Mouse (Mus musculus) neural tube, embryonic 11.5 days (tissue): ENCODE data around the gene Gm5148. TPM values are rescaled to one million over a fixed set of nuclear protein-coding genes. Genes with fewer than 3 reads are reported as not detected.

Source experiments
- ATAC-seq: fragments of 200-750 bp; cut with Nextera tagmentation; 2 replicates; pipeline ENCODE4 v1.8.0; 2017; ENCODE audit warnings: moderate number of reproducible peaks, mild to moderate bottlenecking, moderate TSS enrichment, moderate library complexity; ENCODE audit not compliant: insufficient read depth, low FRiP score, low TSS enrichment
- DNase-seq: peaks from one replicate; pipeline ENCODE4 v3.0.0-alpha.2; 2015; ENCODE audit warnings: low spot score
- H3K27ac ChIP-seq: fragments of 300-500 bp; sonication (generic); 2 replicates; pipeline ENCODE4 v1.5.1; 2014; ENCODE audit warnings: low read depth, mild to moderate bottlenecking, low read length
- H3K27me3 ChIP-seq: fragments of 300-500 bp; sonication (generic); 2 replicates; pipeline ENCODE4 v1.6.1; 2014; ENCODE audit warnings: mild to moderate bottlenecking, low read length, mixed read lengths; ENCODE audit not compliant: control insufficient read depth, insufficient read depth
- H3K36me3 ChIP-seq: fragments of 300-500 bp; sonication (generic); 2 replicates; pipeline ENCODE4 v1.6.1; 2014; ENCODE audit warnings: mild to moderate bottlenecking, low read length, moderate library complexity, mixed read lengths; ENCODE audit not compliant: control insufficient read depth, insufficient read depth
- H3K4me1 ChIP-seq: fragments of 300-500 bp; sonication (generic); 2 replicates; pipeline ENCODE4 v1.6.1; 2014; ENCODE audit warnings: low read length, mixed read lengths; ENCODE audit not compliant: control insufficient read depth, insufficient read depth
- H3K4me2 ChIP-seq: fragments of 300-500 bp; sonication (generic); 2 replicates; pipeline ENCODE4 v1.6.1; 2014; ENCODE audit warnings: low read depth, mild to moderate bottlenecking, moderate library complexity
- H3K4me3 ChIP-seq: fragments of 300-500 bp; sonication (generic); 2 replicates; pipeline ENCODE4 v1.5.1; 2014; ENCODE audit warnings: low read depth, low read length
- H3K9ac ChIP-seq: fragments of 300-500 bp; sonication (generic); 2 replicates; pipeline ENCODE4 v1.6.1; 2014; ENCODE audit warnings: mild to moderate bottlenecking, low read length
- H3K9me3 ChIP-seq: fragments of 300-500 bp; sonication (generic); 2 replicates; pipeline ENCODE4 v1.6.1; 2016; ENCODE audit warnings: low read length; ENCODE audit not compliant: control insufficient read depth
- WGBS: fragments of 180-500 bp; shearing (Covaris S2); extraction: QIAGEN DNeasy Blood & Tissue Kit; methylation state at CpG from one replicate; pipeline ENCODE4 v1.1.7; 2014; 5-methylcytosine and 5-hydroxymethylcytosine counted together
- polyA plus RNA-seq: library from polyadenylated mRNA; unstranded; fragments of >200 nt; fragmentation: Nextera tagmentation; extraction: Ambion mirVana; gene quantifications from 2 replicates; pipeline ENCODE4 v1.2.1, GENCODE M21; 2014

Gene Gm5148
- polyA plus RNA-seq, 1 experiment from 2014 or later, result 3.2 TPM

GRCm38 (mm10) chr3:37692945-37693344 is 31.3 kb downstream of the Gm5148 start:
- DNase-seq, result no peak
- H3K36me3 ChIP-seq, result no peaks in the 10 kb centered on the region
- ATAC-seq, result no peak
- H3K9ac ChIP-seq, result no peak overlapping the region
- H3K4me1 ChIP-seq, result peaks cover 4% of the 10 kb centered on the region; the same call in 1 of the 2 replicates
- H3K4me3 ChIP-seq, result no peak overlapping the region
- H3K4me2 ChIP-seq, result no peak overlapping the region
- H3K27ac ChIP-seq, result no peak overlapping the region
- no peaks in the 10 kb centered on the region for H3K9me3 ChIP-seq
- 87% methylated on average over 4 of the region's 4 CpGs for WGBS
- no peaks in the 10 kb centered on the region for H3K27me3 ChIP-seq

- Histone ChIP-seq H3K36me3 (no peaks in the 10 kb centered on the region), H3K4me1 (peaks cover 8% of the 10 kb centered on the region; the same call in 1 of the 2 replicates), H3K27me3 (0 out of 2 replicates have a peak, but pooled peaks cover 3% of the 10 kb centered on the region), H3K27ac (no peak overlapping the region), H3K9ac (no peak overlapping the region), H3K4me2 (peak overlapping the region; percentile 37), H3K4me3 (no peak overlapping the region), H3K9me3 (no peaks in the 10 kb centered on the region)
- WGBS, result 30% methylated on average over 28 of the region's 28 CpGs
- DNase-seq (peak; percentile 45), ATAC-seq (no peak)
Measured at GRCm38 (mm10) chr3:37687158-37687980, 36.9 kb downstream of the Gm5148 start.

- 27% methylated on average over 6 of the region's 6 CpGs for WGBS
- no peak overlapping the region for H3K4me3 ChIP-seq
Measured at GRCm38 (mm10) chr3:37686751-37687150, 37.5 kb downstream of the Gm5148 start.

GRCm38 (mm10) chr3:37686219-37686618 is 38.1 kb downstream of the Gm5148 start:
- WGBS, result 41% methylated on average over 7 of the region's 7 CpGs
- no peaks in the 10 kb centered on the region for H3K9me3 ChIP-seq
- H3K27me3 ChIP-seq, result 0 out of 2 replicates have a peak, but pooled peaks cover 3% of the 10 kb centered on the region
- no peak overlapping the region for H3K9ac ChIP-seq
- DNase-seq, result no peak
- H3K4me2 ChIP-seq, result no peak overlapping the region
- ATAC-seq, result no peak
- no peak overlapping the region for H3K27ac ChIP-seq
- no peak overlapping the region for H3K4me3 ChIP-seq
- H3K36me3 ChIP-seq, result no peaks in the 10 kb centered on the region
- peaks cover 8% of the 10 kb centered on the region; the same call in 1 of the 2 replicates for H3K4me1 ChIP-seq

More at GRCm38 (mm10) chr3:37686751-37687150, 37.5 kb downstream of the Gm5148 start:
- Histone ChIP-seq H3K36me3 (no peaks in the 10 kb centered on the region), H3K27me3 (0 out of 2 replicates have a peak, but pooled peaks cover 3% of the 10 kb centered on the region), H3K4me2 (peak overlapping the region; percentile 37), H3K27ac (no peak overlapping the region), H3K9me3 (no peaks in the 10 kb centered on the region), H3K4me1 (peaks cover 8% of the 10 kb centered on the region; the same call in 1 of the 2 replicates), H3K9ac (no peak overlapping the region)
- ATAC-seq (no peak), DNase-seq (no peak)

- H3K4me3 ChIP-seq, result no peak overlapping the region
- WGBS, result 81% methylated on average over 8 of the region's 8 CpGs
- no peak for DNase-seq
- H3K27ac ChIP-seq, result no peak overlapping the region
- H3K9ac ChIP-seq, result no peak overlapping the region
- no peaks in the 10 kb centered on the region for H3K27me3 ChIP-seq
- H3K9me3 ChIP-seq, result no peaks in the 10 kb centered on the region
- ATAC-seq, result no peak
- H3K36me3 ChIP-seq, result no peaks in the 10 kb centered on the region
- no peak overlapping the region for H3K4me2 ChIP-seq
- peaks cover 20% of the 10 kb centered on the region for H3K4me1 ChIP-seq
Measured at GRCm38 (mm10) chr3:37676291-37676690, 48.0 kb downstream of the Gm5148 start.

GRCm38 (mm10) chr3:37675056-37675525 is 49.2 kb downstream of the Gm5148 start:
- Histone ChIP-seq H3K27ac (no peak overlapping the region), H3K9ac (no peak overlapping the region), H3K27me3 (no peaks in the 10 kb centered on the region), H3K4me3 (no peak overlapping the region), H3K4me1 (peaks cover 20% of the 10 kb centered on the region), H3K9me3 (no peaks in the 10 kb centered on the region), H3K36me3 (no peaks in the 10 kb centered on the region), H3K4me2 (no peak overlapping the region)
- DNase-seq (no peak), ATAC-seq (no peak)
- 77% methylated on average over 11 of the region's 11 CpGs for WGBS

GRCm38 (mm10) chr3:37673513-37674261 is 50.6 kb downstream of the Gm5148 start:
- ATAC-seq (peak; percentile 68; the same call in 1 of the 2 replicates), DNase-seq (peak; percentile 54)
- no peaks in the 10 kb centered on the region for H3K36me3 ChIP-seq
- no peak overlapping the region for H3K4me3 ChIP-seq
- H3K9me3 ChIP-seq, result peaks cover 3% of the 10 kb centered on the region; the same call in 1 of the 2 replicates
- no peak overlapping the region for H3K4me2 ChIP-seq
- H3K9ac ChIP-seq, result no peak overlapping the region
- H3K27ac ChIP-seq, result no peak overlapping the region
- H3K4me1 ChIP-seq, result peaks cover 20% of the 10 kb centered on the region
- H3K27me3 ChIP-seq, result no peaks in the 10 kb centered on the region
- 53% methylated on average over 13 of the region's 13 CpGs for WGBS

- Histone ChIP-seq H3K9ac (no peak overlapping the region; the same call in 1 of the 2 replicates), H3K36me3 (no peaks in the 10 kb centered on the region), H3K4me1 (peaks cover 20% of the 10 kb centered on the region), H3K4me2 (no peak overlapping the region), H3K27ac (no peak overlapping the region), H3K27me3 (no peaks in the 10 kb centered on the region), H3K4me3 (no peak overlapping the region), H3K9me3 (peaks cover 3% of the 10 kb centered on the region; the same call in 1 of the 2 replicates)
- WGBS, result 7% methylated on average over 15 of the region's 15 CpGs
- DNase-seq, result peak; percentile 60
- ATAC-seq, result no peak
Measured at GRCm38 (mm10) chr3:37672266-37673040, 51.8 kb downstream of the Gm5148 start.
